Mouse (Mus musculus) kidney, adult 18-20 months (tissue): ENCODE measurements around the gene Rfc2.
A peak's percentile ranks its signal among the peaks of the same experiment; 100 is the strongest.

ENCODE experiments used
- DNase-seq: peaks from one replicate; pipeline ENCODE4 v3.0.0; 2021

Rfc2 gene

GRCm38 (mm10) chr5:134581146-134581545 lies at the start of gene Rfc2:
Rfc2 (plus strand) TSS chr5:134581366.
- peak; percentile 35 for DNase-seq

GRCm38 (mm10) chr5:134531585-134531984 lies 49.6 kb upstream of the Rfc2 start:
- DNase-seq = no peak

GRCm38 (mm10) chr5:134532417-134532816 lies 48.7 kb upstream of the Rfc2 start:
- DNase-seq = no peak

- no peak for DNase-seq
Measured at GRCm38 (mm10) chr5:134536036-134536435, 45.1 kb upstream of the Rfc2 start.

- peak; percentile 23 for DNase-seq
Measured at GRCm38 (mm10) chr5:134539891-134540290, 41.3 kb upstream of the Rfc2 start.

GRCm38 (mm10) chr5:134540881-134541280 lies 40.3 kb upstream of the Rfc2 start:
- peak; percentile 23 for DNase-seq

- peak; percentile 77 for DNase-seq
Measured at GRCm38 (mm10) chr5:134541640-134542039, 39.5 kb upstream of the Rfc2 start.

- peak; percentile 29 for DNase-seq
Measured at GRCm38 (mm10) chr5:134544516-134545241, 36.5 kb upstream of the Rfc2 start.

- no peak for DNase-seq
Measured at GRCm38 (mm10) chr5:134545242-134545629, 35.9 kb upstream of the Rfc2 start.

GRCm38 (mm10) chr5:134546790-134547189 lies 34.4 kb upstream of the Rfc2 start:
- no peak for DNase-seq

- peak; percentile 36 for DNase-seq
Measured at GRCm38 (mm10) chr5:134548306-134548705, 32.9 kb upstream of the Rfc2 start.

GRCm38 (mm10) chr5:134549640-134550168 lies 31.5 kb upstream of the Rfc2 start:
- no peak for DNase-seq

GRCm38 (mm10) chr5:134550836-134551232 lies 30.3 kb upstream of the Rfc2 start:
- no peak for DNase-seq

GRCm38 (mm10) chr5:134551233-134552109 lies 29.7 kb upstream of the Rfc2 start:
- peak; percentile 49 for DNase-seq

- DNase-seq = peak; percentile 99
Measured at GRCm38 (mm10) chr5:134552110-134552972, 28.8 kb upstream of the Rfc2 start, which contains the start of gene Clip2. Clip2 (minus strand) TSS chr5:134552434.

GRCm38 (mm10) chr5:134553951-134554546 lies 27.1 kb upstream of the Rfc2 start:
- DNase-seq = peak; percentile 24

- DNase-seq = peak; percentile 82
Measured at GRCm38 (mm10) chr5:134555463-134556164, 25.6 kb upstream of the Rfc2 start.

- DNase-seq = no peak
Measured at GRCm38 (mm10) chr5:134560071-134560449, 21.1 kb upstream of the Rfc2 start, which contains the start of gene Syna. Syna (minus strand) TSS chr5:134560171.

GRCm38 (mm10) chr5:134560450-134561171 lies 20.6 kb upstream of the Rfc2 start:
- no peak for DNase-seq

GRCm38 (mm10) chr5:134564272-134564671 lies 16.9 kb upstream of the Rfc2 start:
- no peak for DNase-seq

GRCm38 (mm10) chr5:134565696-134566095 lies 15.5 kb upstream of the Rfc2 start:
- DNase-seq = no peak
